Mouse (Mus musculus) left cerebral cortex, adult 11 months (tissue): ENCODE data around the gene Fam78b.

Experiments
- DNase-seq: peaks from one replicate; pipeline ENCODE4 v3.0.0; 2022; ENCODE audit warnings: low spot score

Gene Fam78b

GRCm38 (mm10) chr1:167001174-167001843 is at the start of gene Fam78b:
TSS of gene Fam78b (plus strand) at chr1:167001417.
- DNase-seq: no peak

- no peak for DNase-seq
Observed at GRCm38 (mm10) chr1:166964508-166964907, 36.7 kb upstream of the Fam78b start.

- no peak for DNase-seq
Observed at GRCm38 (mm10) chr1:166968271-166968670, 32.9 kb upstream of the Fam78b start.

GRCm38 (mm10) chr1:166973731-166974130 is 27.5 kb upstream of the Fam78b start:
- DNase-seq: no peak

- DNase-seq: no peak
Observed at GRCm38 (mm10) chr1:166978611-166979010, 22.6 kb upstream of the Fam78b start.

- DNase-seq: no peak
Observed at GRCm38 (mm10) chr1:166994266-166994665, 7.0 kb upstream of the Fam78b start.

- DNase-seq: no peak
Observed at GRCm38 (mm10) chr1:166996250-166996649, 5.0 kb upstream of the Fam78b start.

GRCm38 (mm10) chr1:166996811-166997210 is 4.4 kb upstream of the Fam78b start:
- DNase-seq: no peak

- DNase-seq: no peak
Observed at GRCm38 (mm10) chr1:167000529-167001173, 566 bp upstream of the Fam78b start.

- DNase-seq: no peak
Observed at GRCm38 (mm10) chr1:167001844-167002485, 748 bp downstream of the Fam78b start.

- no peak for DNase-seq
Observed at GRCm38 (mm10) chr1:167002486-167002850, 1.3 kb downstream of the Fam78b start.

- DNase-seq: no peak
Observed at GRCm38 (mm10) chr1:167004621-167005020, 3.4 kb downstream of the Fam78b start.

GRCm38 (mm10) chr1:167007341-167007740 is 6.1 kb downstream of the Fam78b start:
- no peak for DNase-seq

- DNase-seq: no peak
Observed at GRCm38 (mm10) chr1:167010190-167010589, 9.0 kb downstream of the Fam78b start.

- no peak for DNase-seq
Observed at GRCm38 (mm10) chr1:167011301-167011700, 10.1 kb downstream of the Fam78b start.

- DNase-seq: no peak
Observed at GRCm38 (mm10) chr1:167012616-167013015, 11.4 kb downstream of the Fam78b start.

GRCm38 (mm10) chr1:167013234-167013864 is 12.1 kb downstream of the Fam78b start:
- DNase-seq: no peak

- DNase-seq: no peak
Observed at GRCm38 (mm10) chr1:167016269-167016668, 15.1 kb downstream of the Fam78b start.

- no peak for DNase-seq
Observed at GRCm38 (mm10) chr1:167022001-167022424, 20.8 kb downstream of the Fam78b start.

GRCm38 (mm10) chr1:167022541-167023121 is 21.4 kb downstream of the Fam78b start:
- no peak for DNase-seq

GRCm38 (mm10) chr1:167023794-167024193 is 22.6 kb downstream of the Fam78b start:
- DNase-seq: no peak

GRCm38 (mm10) chr1:167024961-167025360 is 23.7 kb downstream of the Fam78b start:
- no peak for DNase-seq
